Mouse (Mus musculus) cerebellum, postnatal 10 days (tissue): ENCODE results near the gene Oas2.
"Not testable (repeated sequence)": the region's sequence is repeated elsewhere in the genome, so short reads cannot be mapped to it uniquely, and the experiment has no call there.

Source experiments
- DNase-seq, 2 experiments: peaks; one replicate each; pipeline ENCODE4 v3.0.0; 2021; ENCODE audit warnings: mixed read lengths in 2 of 2

The Oas2 gene

GRCm38 (mm10) chr5:120749688-120750087 lies at the start of gene Oas2:
TSS of gene Oas2 (minus strand) at chr5:120749853.
- no peak for DNase-seq

- DNase-seq, result not testable (repeated sequence)
Measured at GRCm38 (mm10) chr5:120798943-120799342, 49.3 kb upstream of the Oas2 start.

- DNase-seq, result not testable (repeated sequence)
Measured at GRCm38 (mm10) chr5:120798147-120798546, 48.5 kb upstream of the Oas2 start.

DNA sequence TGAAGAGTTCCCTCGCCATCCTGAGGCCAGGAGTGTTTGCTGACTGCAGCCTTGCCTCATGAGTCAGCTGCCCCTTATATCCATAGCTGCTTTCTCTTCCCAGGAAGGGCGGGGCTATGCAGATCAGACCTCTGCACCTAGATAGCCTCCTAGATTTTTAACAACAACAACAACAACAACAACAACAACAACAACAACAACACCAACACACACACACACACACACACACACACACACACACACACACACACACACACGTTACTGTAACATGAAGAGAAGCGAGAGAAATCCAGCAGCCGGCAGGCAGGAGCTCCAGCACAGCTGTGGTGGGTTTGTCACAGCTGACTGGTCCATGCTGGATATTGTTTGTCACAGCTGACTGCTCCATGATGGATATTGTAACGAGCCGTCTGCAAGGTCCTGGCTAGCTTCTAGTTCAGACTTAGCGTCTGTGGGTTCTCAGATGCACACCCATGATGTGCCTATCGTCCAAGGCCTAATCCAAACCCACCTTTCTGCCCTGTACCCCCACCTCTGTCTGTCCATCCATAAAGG lies 45.9 kb upstream of the Oas2 start, which contains the start of gene Oas1e:
Gene Oas1e (minus strand): TSS at position 51 of the 555 bp plus-strand sequence.
- DNase-seq, result not testable (repeated sequence)

DNA sequence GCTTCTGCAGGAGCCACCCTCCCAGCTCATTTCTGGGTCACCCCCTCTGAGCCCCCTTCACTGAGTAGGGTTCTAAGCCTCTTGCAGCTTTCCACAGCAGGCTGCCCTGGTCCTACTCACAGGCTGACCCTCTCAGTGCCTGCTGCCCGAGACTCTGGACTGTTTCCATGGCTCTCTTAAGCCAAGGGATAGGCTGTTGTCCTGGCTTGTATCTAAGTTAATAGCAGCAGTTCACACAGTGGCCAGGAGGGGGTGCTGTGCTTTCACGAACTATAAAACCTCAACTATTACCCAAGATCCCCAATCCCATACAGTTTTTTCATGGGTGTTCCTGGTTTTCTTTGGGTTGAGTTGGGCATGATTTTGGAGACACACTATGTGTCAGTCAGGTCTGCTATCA lies 43.4 kb upstream of the Oas2 start:
- peak; percentile 79 to 87 for DNase-seq

DNA sequence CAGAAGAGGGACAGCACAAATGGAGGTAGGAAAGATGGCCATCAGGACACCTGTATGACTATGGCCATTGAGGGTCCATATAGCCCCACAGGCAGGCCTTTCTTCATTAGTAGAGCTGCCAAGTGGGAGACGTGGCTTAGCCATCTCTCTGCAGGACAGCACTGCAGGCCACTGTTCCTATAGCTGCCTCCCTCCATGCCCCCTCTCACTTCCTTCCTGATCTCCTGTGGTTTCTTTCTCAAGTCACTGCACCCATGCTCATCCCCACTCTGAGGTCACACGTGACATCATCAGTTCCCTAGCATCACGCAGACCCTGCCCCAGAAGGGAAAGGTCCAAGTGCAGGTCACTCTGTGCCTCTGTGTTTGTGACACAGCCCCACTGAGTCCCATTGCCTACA lies 37.4 kb upstream of the Oas2 start:
- no peak for DNase-seq

- DNase-seq, result no peak
Measured at GRCm38 (mm10) chr5:120782446-120782845, 32.8 kb upstream of the Oas2 start.

- DNase-seq, result no peak
Measured at GRCm38 (mm10) chr5:120781646-120782045, 32.0 kb upstream of the Oas2 start.

DNA sequence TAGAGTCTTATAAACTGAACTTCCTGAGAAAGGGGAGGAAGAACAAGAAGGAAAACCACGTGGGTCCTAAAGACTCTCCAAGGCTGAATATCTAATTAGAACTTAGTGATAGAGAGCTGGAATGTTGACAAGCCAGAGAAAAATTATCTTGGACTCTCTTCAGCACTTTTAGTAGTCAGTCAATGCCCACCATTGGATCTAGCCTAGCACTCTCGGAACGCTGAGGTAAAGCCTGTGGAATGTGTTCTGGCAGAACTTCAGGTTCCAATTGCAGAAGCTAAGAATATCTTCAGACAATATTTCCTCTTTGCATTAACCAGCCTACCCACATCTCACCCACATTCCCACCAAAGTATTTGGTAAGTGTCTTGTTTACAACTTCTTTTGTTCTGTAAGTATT lies 30.3 kb upstream of the Oas2 start:
- DNase-seq, result no peak

DNA sequence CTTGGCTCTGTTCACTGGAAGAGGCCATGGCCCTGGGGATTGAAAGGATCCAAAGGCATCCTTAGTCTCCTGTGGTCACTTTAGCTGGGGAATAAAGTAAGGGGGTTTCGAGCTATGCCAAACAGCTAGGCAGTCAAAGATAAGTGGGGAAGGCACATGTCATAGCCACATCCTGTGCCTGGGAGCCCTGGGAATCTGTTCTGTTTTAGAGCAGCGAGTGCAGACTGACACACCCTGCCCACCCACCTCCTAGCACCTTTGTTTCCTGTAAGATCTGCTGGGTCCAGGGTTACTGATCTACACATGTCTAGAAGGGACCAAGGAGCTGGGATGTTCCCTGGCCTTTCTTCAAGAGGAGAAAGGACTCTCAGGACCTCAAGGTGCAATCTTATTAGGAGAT lies 29.3 kb upstream of the Oas2 start:
- no peak for DNase-seq

DNA sequence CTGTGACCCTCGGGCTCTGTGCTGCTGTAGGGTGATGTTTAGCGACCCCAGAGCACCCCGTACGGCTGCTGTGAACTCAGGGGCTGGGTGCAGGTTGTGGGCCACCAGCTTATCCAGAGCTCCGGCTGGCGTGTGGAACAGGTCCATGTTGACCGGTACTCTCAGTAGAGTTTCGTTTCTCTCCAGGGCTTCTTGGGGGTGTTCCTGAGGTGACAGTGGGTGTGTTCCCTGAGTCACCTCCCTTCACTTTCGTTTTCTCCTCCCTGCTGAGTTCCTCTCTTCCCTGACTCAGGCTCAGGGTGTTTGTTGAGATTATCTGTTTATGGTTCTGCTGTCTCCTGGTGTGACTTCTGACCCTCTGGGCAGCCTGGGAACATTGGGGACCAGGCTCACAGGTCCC lies 27.8 kb upstream of the Oas2 start, which contains the start of gene Oas3:
Gene Oas3 (minus strand): TSS at position 184 of the 400 bp plus-strand sequence.
- no peak for DNase-seq

- DNase-seq, result no peak
Measured at GRCm38 (mm10) chr5:120776801-120777200, 27.1 kb upstream of the Oas2 start.

- no peak for DNase-seq
Measured at GRCm38 (mm10) chr5:120775287-120775985, 25.8 kb upstream of the Oas2 start.

DNA sequence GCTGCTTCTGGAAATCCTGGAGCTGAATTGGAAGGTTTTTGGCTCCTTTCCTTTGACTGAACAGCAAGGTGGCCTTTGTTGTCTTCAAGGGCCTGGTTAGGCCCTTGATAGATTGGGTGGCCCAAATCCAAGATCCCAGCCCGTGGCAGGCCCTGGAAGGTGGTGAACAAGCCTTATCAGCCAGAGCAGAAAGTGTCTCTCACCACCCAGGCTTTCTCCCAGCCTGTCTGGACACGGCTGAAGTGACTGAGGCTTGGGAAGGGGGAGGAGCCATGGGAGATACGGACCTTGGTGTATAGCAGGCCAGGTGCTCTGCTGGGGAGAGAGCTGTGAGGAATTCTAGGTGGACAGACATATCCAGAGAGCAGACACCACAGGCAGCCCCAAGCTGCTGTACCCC lies 19.7 kb upstream of the Oas2 start:
- no peak for DNase-seq

DNA sequence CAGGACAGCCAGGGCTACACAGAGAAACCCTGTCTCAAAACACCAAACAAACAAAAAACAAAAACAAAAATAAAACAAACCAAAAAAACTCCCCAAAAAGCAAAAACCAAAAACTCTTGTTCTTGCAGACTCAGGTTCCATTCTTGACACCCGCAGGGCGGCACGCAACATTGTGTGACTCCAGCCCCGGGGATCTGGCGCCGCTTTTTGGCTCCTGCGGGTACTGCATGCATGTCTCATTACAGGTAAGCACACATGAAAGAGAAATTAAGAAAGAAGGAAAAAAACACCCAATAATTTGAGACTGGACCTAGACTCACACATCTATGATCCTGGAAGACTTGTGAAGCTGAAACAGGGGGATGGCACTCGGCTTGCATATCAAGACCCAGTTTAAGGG lies 15.4 kb upstream of the Oas2 start:
- DNase-seq, result peak; percentile 17 to 27

DNA sequence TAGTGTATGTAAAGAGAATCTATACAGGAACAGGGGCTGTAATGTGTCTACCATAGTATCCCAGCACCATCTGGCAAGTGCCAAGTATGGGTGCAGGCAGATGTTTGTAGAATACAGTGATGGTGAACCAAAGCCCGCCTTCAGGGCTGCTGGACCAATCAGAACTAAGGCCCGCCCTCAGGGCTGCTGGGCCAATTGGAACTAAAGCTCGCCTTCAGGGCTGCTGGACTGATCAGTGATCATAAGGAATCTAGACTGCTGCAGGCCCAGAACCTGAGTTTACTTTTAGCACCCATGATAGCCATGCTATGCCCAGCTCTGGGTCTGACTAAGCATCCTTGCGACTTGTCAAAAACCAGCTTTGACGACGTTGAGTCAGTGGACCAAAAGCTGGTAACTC lies 12.2 kb upstream of the Oas2 start:
- DNase-seq, result peak; percentile 47 to 62

- no peak for DNase-seq
Measured at GRCm38 (mm10) chr5:120754215-120754614, 4.6 kb upstream of the Oas2 start.

DNA sequence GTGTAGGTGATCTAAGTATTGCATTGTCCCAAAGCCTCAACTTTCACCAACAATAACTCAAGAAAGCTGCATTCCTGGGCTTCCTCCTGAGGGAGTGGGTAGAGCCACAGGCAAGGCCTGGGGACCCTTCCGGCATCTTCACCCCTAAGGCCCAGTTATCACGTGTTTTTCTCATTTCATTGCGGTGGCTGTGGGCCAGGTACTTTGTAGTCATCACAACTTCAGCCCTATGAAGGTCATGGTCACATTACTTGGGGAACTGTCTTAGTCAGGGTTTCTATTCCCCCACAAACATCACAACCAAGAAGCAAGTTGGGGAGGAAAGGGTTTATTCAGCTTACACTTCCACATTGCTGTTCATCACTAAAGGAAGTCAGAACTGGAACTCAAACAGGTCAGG lies 3.1 kb upstream of the Oas2 start:
- no peak for DNase-seq

GRCm38 (mm10) chr5:120751206-120751605 lies 1.6 kb upstream of the Oas2 start:
- DNase-seq, result no peak

- peak; percentile 81 to 89 for DNase-seq
Measured at GRCm38 (mm10) chr5:120746451-120746850, 3.2 kb downstream of the Oas2 start.

GRCm38 (mm10) chr5:120742125-120742524 lies 7.5 kb downstream of the Oas2 start:
- peak; percentile 66 to 73 for DNase-seq

GRCm38 (mm10) chr5:120734380-120734990 lies 15.2 kb downstream of the Oas2 start:
- DNase-seq, result peak; percentile 47 to 56

- no peak for DNase-seq
Measured at GRCm38 (mm10) chr5:120733696-120734095, 16.0 kb downstream of the Oas2 start.

DNA sequence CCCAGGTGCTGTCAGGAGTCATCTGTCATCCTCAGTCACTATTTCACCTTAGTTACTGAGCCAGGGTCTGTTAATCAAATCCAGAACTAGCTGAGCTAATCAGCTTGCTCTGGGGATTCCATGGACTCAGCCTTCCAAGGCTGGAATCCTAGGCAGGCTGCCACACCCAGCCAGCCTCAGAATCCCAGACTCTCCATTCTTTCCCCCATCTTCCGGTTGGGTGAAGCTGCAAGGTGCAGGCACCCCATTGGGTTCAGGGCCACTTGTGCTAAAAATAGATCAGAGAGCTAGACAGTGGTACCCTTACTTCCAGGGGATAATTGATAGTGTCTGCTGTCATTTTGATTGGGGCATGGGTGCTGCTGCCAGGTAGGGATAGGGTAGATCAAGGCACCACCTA lies 16.9 kb downstream of the Oas2 start:
- DNase-seq, result no peak
